Mouse (Mus musculus) stomach, embryonic 15.5 days (tissue): ENCODE results near the gene Srsf6. TPM values are rescaled to one million over a fixed set of nuclear protein-coding genes. Genes with fewer than 3 reads are reported as not detected.
A peak's percentile ranks its signal among the peaks of the same experiment; 100 is the strongest.

Source experiments
- ATAC-seq: fragments of 200-750 bp; cut with Nextera tagmentation; 2 replicates; pipeline ENCODE4 v1.8.0; 2017; ENCODE audit warnings: low read depth, moderate number of reproducible peaks, moderate TSS enrichment; ENCODE audit not compliant: insufficient read depth, low FRiP score
- H3K27ac ChIP-seq: fragments of 300-500 bp; sonication (generic); 2 replicates; pipeline ENCODE4 v1.5.1; 2015; ENCODE audit warnings: mild to moderate bottlenecking, inconsistent platforms
- H3K27me3 ChIP-seq: fragments of 300-500 bp; sonication (generic); replicated peaks from 2 replicates; pipeline ENCODE4 v1.6.1; 2015; ENCODE audit warnings: inconsistent platforms
- H3K36me3 ChIP-seq: fragments of 300-500 bp; sonication (generic); 2 replicates; pipeline ENCODE4 v1.6.1; 2015; ENCODE audit warnings: inconsistent platforms
- H3K4me1 ChIP-seq: fragments of 300-500 bp; sonication (generic); 2 replicates; pipeline ENCODE4 v1.6.1; 2015; ENCODE audit warnings: inconsistent platforms
- H3K4me2 ChIP-seq: fragments of 300-500 bp; sonication (generic); 2 replicates; pipeline ENCODE4 v1.6.1; 2015; ENCODE audit warnings: mild to moderate bottlenecking, inconsistent platforms
- H3K4me3 ChIP-seq: fragments of 300-500 bp; sonication (generic); replicated peaks from 2 replicates; pipeline ENCODE4 v1.5.1; 2015; ENCODE audit warnings: inconsistent platforms
- H3K9ac ChIP-seq: fragments of 300-500 bp; sonication (generic); 2 replicates; pipeline ENCODE4 v1.6.1; 2015; ENCODE audit warnings: inconsistent platforms
- H3K9me3 ChIP-seq: fragments of 300-500 bp; sonication (generic); 2 replicates; pipeline ENCODE4 v1.6.1; 2016; ENCODE audit warnings: inconsistent platforms
- WGBS: fragments of 180-500 bp; shearing (Covaris S2); methylation state at CpG from one replicate; pipeline ENCODE4 v1.1.7; 2015; 5-methylcytosine and 5-hydroxymethylcytosine counted together
- polyA plus RNA-seq: library from polyadenylated mRNA; unstranded; fragments of >200 nt; fragmentation: Nextera tagmentation; extraction: Ambion mirVana; gene quantifications from 2 replicates; pipeline ENCODE4 v1.2.1, GENCODE M21; 2015

The Srsf6 gene
- polyA plus RNA-seq, 1 experiment from 2014 or later = 170 TPM

DNA sequence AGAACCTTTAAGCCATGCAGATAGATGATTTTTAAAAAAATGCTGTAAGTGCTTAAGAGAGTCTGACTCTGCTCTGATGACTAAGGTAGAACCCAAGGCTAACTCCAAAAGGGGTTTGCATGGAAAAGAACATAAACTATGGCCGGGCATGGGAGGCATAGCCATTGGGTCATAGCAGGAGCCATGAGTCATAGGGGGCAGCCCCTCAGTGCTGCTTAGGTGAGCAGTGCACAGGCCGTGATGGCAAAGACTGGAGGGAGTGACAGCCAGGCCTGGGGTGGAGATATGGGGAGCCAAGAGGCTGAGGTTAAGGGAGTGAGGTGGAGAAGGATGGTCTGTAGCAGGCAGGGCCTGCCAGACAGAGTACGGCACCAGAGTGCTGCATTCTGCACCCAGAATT lies 37.8 kb downstream of the Srsf6 start:
- no peak overlapping the region for H3K4me2 ChIP-seq
- 76% methylated on average over 3 of the region's 3 CpGs for WGBS
- no peak for ATAC-seq
- H3K36me3 ChIP-seq = no peaks in the 10 kb centered on the region
- H3K27me3 ChIP-seq = no peaks in the 10 kb centered on the region
- no peak overlapping the region for H3K27ac ChIP-seq
- no peak overlapping the region for H3K4me3 ChIP-seq
- H3K9me3 ChIP-seq = no peaks in the 10 kb centered on the region
- H3K4me1 ChIP-seq = peaks cover 7% of the 10 kb centered on the region
- no peak overlapping the region for H3K9ac ChIP-seq

DNA sequence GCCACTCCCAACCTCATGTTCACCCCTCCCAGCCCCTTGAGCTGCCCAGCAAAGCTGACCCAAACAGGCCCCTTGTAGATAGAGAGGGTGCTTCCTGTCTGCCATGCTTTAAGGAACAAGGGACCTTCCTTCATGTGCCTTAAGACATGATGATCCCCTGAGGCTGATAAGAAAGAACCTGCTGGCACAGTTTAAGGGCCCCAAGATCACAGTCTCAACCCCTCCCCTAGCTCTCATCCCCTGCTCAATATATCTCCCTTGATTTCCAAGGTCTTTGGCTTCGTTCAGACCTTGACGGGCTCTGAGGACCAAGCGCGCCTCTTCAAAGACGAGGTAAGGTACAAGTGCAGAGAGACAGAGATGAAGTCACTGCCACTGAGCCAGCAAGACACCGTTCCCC lies 39.6 kb downstream of the Srsf6 start:
- Histone ChIP-seq H3K4me2 (no peak overlapping the region), H3K27ac (no peak overlapping the region), H3K4me3 (no peak overlapping the region), H3K9ac (no peak overlapping the region), H3K4me1 (peaks cover 7% of the 10 kb centered on the region), H3K27me3 (no peaks in the 10 kb centered on the region), H3K9me3 (no peaks in the 10 kb centered on the region), H3K36me3 (no peaks in the 10 kb centered on the region)
- ATAC-seq = no peak
- 82% methylated on average over 6 of the region's 6 CpGs for WGBS

DNA sequence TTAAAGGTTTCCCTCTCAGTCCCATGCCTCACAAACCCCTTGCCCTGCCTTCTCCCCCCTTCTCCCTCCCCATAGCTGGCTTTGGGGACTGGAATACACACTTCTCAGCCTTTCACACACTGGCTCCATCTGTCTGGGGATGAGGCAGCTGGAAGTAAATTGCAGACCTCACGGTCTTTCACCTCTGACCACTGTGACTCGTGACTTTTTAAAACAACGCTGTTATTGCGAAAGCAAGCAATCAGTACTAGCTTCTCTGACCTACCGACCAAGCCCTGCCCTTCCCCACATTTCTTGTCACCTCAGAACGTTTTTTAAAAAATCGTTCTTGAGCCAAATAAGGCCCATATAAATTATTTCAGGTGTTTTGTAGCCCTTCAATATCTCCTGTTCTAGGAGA lies 41.4 kb downstream of the Srsf6 start:
- Histone ChIP-seq H3K4me3 (no peak overlapping the region), H3K36me3 (no peaks in the 10 kb centered on the region), H3K9ac (no peak overlapping the region), H3K27ac (no peak overlapping the region), H3K9me3 (no peaks in the 10 kb centered on the region), H3K4me2 (no peak overlapping the region), H3K4me1 (peaks cover 7% of the 10 kb centered on the region), H3K27me3 (no peaks in the 10 kb centered on the region)
- 36% methylated on average over 7 of the region's 7 CpGs for WGBS
- no peak for ATAC-seq

DNA sequence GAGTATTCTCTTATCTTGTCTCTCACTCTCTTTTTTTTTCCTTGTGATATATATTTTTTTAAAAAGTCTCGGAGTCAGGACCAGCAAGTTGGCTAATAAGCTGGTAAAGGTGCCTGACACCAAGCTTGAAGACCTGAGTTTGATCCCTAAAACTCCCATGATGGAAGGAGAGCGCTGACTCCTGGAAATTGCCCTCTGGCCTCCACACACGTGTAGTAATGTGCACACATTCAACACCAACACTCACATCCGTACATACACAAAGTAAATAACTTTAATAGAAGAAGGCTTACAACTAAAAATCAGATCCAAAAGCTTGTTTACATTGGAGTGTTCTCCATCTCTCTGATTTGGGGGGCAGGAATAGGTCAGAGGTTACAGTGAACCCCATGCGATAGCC lies 41.9 kb downstream of the Srsf6 start:
- Histone ChIP-seq H3K4me2 (no peak overlapping the region), H3K4me3 (no peak overlapping the region), H3K4me1 (peaks cover 7% of the 10 kb centered on the region), H3K27me3 (no peaks in the 10 kb centered on the region), H3K9me3 (no peaks in the 10 kb centered on the region), H3K27ac (no peak overlapping the region), H3K9ac (no peak overlapping the region), H3K36me3 (no peaks in the 10 kb centered on the region)
- WGBS = 57% methylated on average over 5 of the region's 5 CpGs
- ATAC-seq = no peak

DNA sequence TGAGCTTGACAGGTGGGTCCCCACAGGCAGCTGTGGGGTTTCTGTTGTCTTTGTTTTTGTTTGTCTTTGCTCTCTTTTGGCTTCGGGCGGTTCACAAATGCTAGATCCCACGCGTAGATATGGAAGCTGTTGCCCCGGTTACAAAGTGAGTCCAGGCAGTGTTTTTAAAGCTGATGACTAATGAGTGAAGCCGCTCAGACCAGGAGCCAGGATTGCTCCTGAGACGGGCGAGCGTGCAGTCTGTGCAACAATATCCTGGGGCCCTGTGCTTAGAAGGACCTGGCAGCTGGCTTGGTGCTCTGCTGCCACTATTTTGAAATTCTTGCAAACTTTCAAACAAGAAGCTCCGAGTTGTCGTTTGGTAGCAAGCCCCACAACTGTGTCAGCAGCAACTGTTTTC lies 42.3 kb downstream of the Srsf6 start:
- Histone ChIP-seq H3K4me1 (peaks cover 7% of the 10 kb centered on the region), H3K36me3 (no peaks in the 10 kb centered on the region), H3K9me3 (no peaks in the 10 kb centered on the region), H3K9ac (no peak overlapping the region), H3K27ac (no peak overlapping the region), H3K4me3 (no peak overlapping the region), H3K27me3 (no peaks in the 10 kb centered on the region), H3K4me2 (no peak overlapping the region)
- 0 out of 2 replicates have a peak, but pooled peaks have one; percentile 19 for ATAC-seq
- 13% methylated on average over 11 of the region's 11 CpGs for WGBS

DNA sequence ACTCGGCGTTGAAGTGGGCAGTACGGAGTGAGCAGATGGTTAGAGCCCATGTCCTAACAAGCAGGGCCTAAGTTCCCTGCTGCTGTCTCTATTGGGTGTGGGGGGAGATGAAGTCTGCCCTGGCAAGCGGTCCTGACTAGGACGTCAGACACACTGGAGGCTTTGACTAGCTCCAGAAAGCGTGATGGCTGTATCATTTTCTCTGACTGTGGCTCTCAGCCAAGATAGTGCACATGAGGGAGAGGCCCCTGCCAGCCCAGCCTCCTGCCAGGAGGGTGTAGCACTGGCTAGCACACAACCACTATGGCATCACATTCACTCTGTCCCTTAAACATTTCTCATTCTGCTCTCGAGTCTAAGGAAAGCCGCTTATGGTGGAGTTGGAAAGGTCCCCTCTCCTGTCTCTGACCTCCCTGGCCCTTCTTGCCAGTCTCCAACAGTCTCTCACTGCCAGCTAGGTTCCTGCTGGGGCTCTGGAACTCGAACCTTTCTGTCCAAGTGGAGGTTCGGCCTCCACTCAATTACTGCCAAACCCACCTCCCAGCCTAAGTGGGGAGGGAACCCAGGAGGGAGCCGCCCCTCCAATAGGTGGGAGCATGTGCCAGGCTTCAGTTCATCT lies 43.9 kb downstream of the Srsf6 start:
- peaks cover 7% of the 10 kb centered on the region for H3K4me1 ChIP-seq
- H3K4me3 ChIP-seq = no peak overlapping the region
- ATAC-seq = no peak
- no peak overlapping the region for H3K27ac ChIP-seq
- no peak overlapping the region for H3K9ac ChIP-seq
- no peaks in the 10 kb centered on the region for H3K27me3 ChIP-seq
- H3K36me3 ChIP-seq = no peaks in the 10 kb centered on the region
- no peaks in the 10 kb centered on the region for H3K9me3 ChIP-seq
- 76% methylated on average over 11 of the region's 11 CpGs for whole genome bisulfite sequencing
- H3K4me2 ChIP-seq = no peak overlapping the region

DNA sequence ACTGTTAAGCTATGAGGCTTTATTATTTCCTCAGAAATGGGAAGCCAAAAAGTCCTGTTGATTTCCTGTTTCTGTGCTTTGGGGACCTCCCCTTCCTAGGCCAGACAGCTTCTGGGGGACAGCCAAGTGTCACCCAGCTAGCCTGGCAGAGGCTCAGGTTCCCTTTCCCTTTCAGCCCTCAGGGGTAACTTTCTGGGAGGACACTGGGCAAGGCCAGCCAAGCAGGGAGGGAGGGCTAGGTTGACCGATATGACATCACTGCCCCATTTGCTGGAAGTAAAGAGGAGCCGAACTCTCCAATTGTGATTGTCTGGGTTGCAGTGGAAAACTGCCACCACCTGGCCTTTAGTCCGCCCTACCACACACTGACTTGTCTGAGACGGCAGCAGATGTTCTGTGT lies 44.7 kb downstream of the Srsf6 start:
- H3K27me3 ChIP-seq = no peaks in the 10 kb centered on the region
- WGBS = 60% methylated on average over 4 of the region's 4 CpGs
- no peak overlapping the region for H3K27ac ChIP-seq
- no peaks in the 10 kb centered on the region for H3K9me3 ChIP-seq
- no peaks in the 10 kb centered on the region for H3K36me3 ChIP-seq
- no peak overlapping the region for H3K9ac ChIP-seq
- H3K4me3 ChIP-seq = no peak overlapping the region
- H3K4me2 ChIP-seq = no peak overlapping the region
- no peak for ATAC-seq
- peaks cover 7% of the 10 kb centered on the region for H3K4me1 ChIP-seq

DNA sequence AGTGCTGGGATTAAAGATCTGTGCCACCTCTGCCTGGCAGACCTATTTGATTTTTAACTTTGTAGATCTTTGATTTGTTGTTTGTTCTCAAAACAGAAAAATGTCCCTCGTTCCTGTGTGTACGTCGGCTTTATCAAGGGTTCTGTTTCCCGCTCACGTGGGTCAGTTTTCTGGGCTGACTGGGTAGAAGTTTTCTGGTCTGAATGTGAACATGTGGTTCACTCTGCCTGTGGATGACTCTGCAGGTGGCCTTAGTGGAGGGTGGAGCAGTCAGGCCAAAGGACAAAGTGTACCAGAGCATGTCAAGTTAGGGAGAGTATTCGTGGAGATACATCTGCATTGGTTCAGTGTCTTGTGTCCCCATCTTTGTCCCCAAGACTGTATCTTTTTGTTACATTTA lies 53.1 kb downstream of the Srsf6 start:
- no peak overlapping the region for H3K4me3 ChIP-seq
- no peak overlapping the region for H3K4me2 ChIP-seq
- H3K9me3 ChIP-seq = no peaks in the 10 kb centered on the region
- H3K27ac ChIP-seq = no peak overlapping the region
- ATAC-seq = no peak
- 84% methylated on average over 6 of the region's 6 CpGs for WGBS
- no peaks in the 10 kb centered on the region for H3K36me3 ChIP-seq
- H3K9ac ChIP-seq = no peak overlapping the region
- H3K27me3 ChIP-seq = no peaks in the 10 kb centered on the region
- 0 out of 2 replicates have a peak, but pooled peaks cover 3% of the 10 kb centered on the region for H3K4me1 ChIP-seq

DNA sequence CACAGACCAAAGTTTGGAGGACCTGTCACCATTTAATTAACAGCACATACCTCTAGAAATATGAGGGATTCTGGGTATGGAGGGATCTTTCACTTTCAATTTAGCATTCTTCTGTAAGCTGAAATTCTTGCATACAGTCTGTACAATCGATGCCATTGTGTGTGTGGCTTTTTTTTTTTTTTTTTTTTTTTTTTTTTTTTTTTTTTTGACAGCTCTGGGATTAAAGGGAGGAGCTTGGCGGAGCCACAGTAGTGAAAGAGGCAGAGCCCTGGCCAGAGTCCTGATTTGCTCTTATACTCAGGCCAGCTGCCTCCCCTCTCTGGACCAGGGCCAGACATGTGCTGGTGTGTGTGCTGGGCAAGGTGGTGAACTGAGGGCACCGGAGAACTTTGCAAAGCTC lies 54.6 kb downstream of the Srsf6 start:
- no peaks in the 10 kb centered on the region for H3K9me3 ChIP-seq
- H3K27me3 ChIP-seq = no peaks in the 10 kb centered on the region
- no peak overlapping the region for H3K9ac ChIP-seq
- peak; percentile 70; the same call in 1 of the 2 replicates for ATAC-seq
- 0 out of 2 replicates have a peak, but pooled peaks cover 3% of the 10 kb centered on the region for H3K4me1 ChIP-seq
- no peak overlapping the region for H3K4me2 ChIP-seq
- no peaks in the 10 kb centered on the region for H3K36me3 ChIP-seq
- H3K4me3 ChIP-seq = no peak overlapping the region
- no peak overlapping the region for H3K27ac ChIP-seq
- 54% methylated on average over 3 of the region's 3 CpGs for WGBS

Other genes with a start within 250 kb of the Srsf6 start
- gene L3mbtl1, start 11.9 kb downstream of the Srsf6 start, polyA plus RNA-seq = 0.18 and 0.19 TPM in 2 replicates
- gene Sgk2, start 55.8 kb downstream of the Srsf6 start, polyA plus RNA-seq = 1.2 and 1.4 TPM in 2 replicates
- 43.2 and 45.5 TPM in 2 replicates for gene Ift52, start 85.8 kb downstream of the Srsf6 start, polyA plus RNA-seq
- 23.3 and 26.7 TPM in 2 replicates for gene Mybl2, start 123.2 kb downstream of the Srsf6 start, polyA plus RNA-seq
- gene Gtsf1l, start 156.3 kb downstream of the Srsf6 start, polyA plus RNA-seq = not detected in 2 replicates